Mouse (Mus musculus) right cerebral cortex, postnatal 36 days (tissue): ENCODE data around the gene Per2.

ENCODE experiments used
- DNase-seq, 2 experiments: peaks; one replicate each; pipeline ENCODE4 v3.0.0; 2022; ENCODE audit warnings: low spot score in 2 of 2, mixed read lengths in 1 of 2

Gene Per2

GRCm38 (mm10) chr1:91390369-91390768, 68.8 kb downstream of the Per2 start:
- DNase-seq: no peak

GRCm38 (mm10) chr1:91381091-91381471, 78.0 kb downstream of the Per2 start:
- DNase-seq: no peak

GRCm38 (mm10) chr1:91380453-91381090, 78.6 kb downstream of the Per2 start:
- peak; percentile 54 to 66 for DNase-seq

- DNase-seq: no peak
Measured at GRCm38 (mm10) chr1:91373414-91373835, 85.7 kb downstream of the Per2 start.

- no peak for DNase-seq
Measured at GRCm38 (mm10) chr1:91370055-91370454, 89.1 kb downstream of the Per2 start.

GRCm38 (mm10) chr1:91369408-91369807, 89.7 kb downstream of the Per2 start:
- DNase-seq: no peak

- DNase-seq: no peak
Measured at GRCm38 (mm10) chr1:91367295-91367694, 91.8 kb downstream of the Per2 start.

GRCm38 (mm10) chr1:91366215-91367108, 92.7 kb downstream of the Per2 start, which contains the start of gene Erfe:
Gene Erfe (plus strand): TSS chr1:91366430.
- no peak for DNase-seq
